Mouse (Mus musculus) midbrain, postnatal 0 days (tissue): ENCODE measurements at regions not wholly inside any gene's neighbourhood (a gene's known extent, or its start where the extent isn't known, plus 50 kb on each side); places are given as distances from the start of the nearest gene placed in this dataset.

ENCODE experiments used
- ATAC-seq: fragments of 200-750 bp; cut with Nextera tagmentation; 2 replicates; pipeline ENCODE4 v1.8.0; 2017; ENCODE audit warnings: moderate number of reproducible peaks, mild to moderate bottlenecking, moderate TSS enrichment, moderate library complexity; ENCODE audit not compliant: low FRiP score
- DNase-seq: peaks from one replicate; pipeline ENCODE4 v3.0.0-alpha.2; 2015; ENCODE audit warnings: low spot score
- H3K27ac ChIP-seq: fragments of 300-500 bp; sonication (generic); 2 replicates; pipeline ENCODE4 v1.5.1; 2014; ENCODE audit warnings: low read depth, mild to moderate bottlenecking, low read length, mixed read lengths
- H3K27me3 ChIP-seq: fragments of 300-500 bp; sonication (generic); 2 replicates; pipeline ENCODE4 v1.6.1; 2014; ENCODE audit warnings: low read length, control low read depth, mixed read lengths; ENCODE audit not compliant: insufficient read depth
- H3K36me3 ChIP-seq: fragments of 300-500 bp; sonication (generic); 2 replicates; pipeline ENCODE4 v1.6.1; 2014; ENCODE audit warnings: low read length, control low read depth, mixed read lengths; ENCODE audit not compliant: insufficient read depth
- H3K4me1 ChIP-seq: fragments of 300-500 bp; sonication (generic); 2 replicates; pipeline ENCODE4 v1.6.1; 2014; ENCODE audit warnings: mild to moderate bottlenecking, control low read depth, antibody characterized with exemption, low read length, mixed read lengths; ENCODE audit not compliant: insufficient read depth
- H3K4me2 ChIP-seq: fragments of 300-500 bp; sonication (generic); 2 replicates; pipeline ENCODE4 v1.6.1; 2014; ENCODE audit warnings: low read depth, mild to moderate bottlenecking, low read length, mixed read lengths; ENCODE audit not compliant: poor library complexity, severe bottlenecking
- H3K4me3 ChIP-seq: fragments of 300-500 bp; sonication (generic); 2 replicates; pipeline ENCODE4 v1.5.1; 2014; ENCODE audit warnings: low read depth, mild to moderate bottlenecking, low read length, moderate library complexity
- H3K9ac ChIP-seq: fragments of 300-500 bp; sonication (generic); replicated peaks from 2 replicates; pipeline ENCODE4 v1.6.1; 2014; ENCODE audit warnings: mild to moderate bottlenecking, low read length, moderate library complexity, mixed read lengths; ENCODE audit not compliant: poor library complexity, severe bottlenecking
- H3K9me3 ChIP-seq: fragments of 300-500 bp; sonication (generic); 2 replicates; pipeline ENCODE4 v1.6.1; 2016; ENCODE audit warnings: low read length, control low read depth
- CTCF ChIP-seq: IDR thresholded peaks from 2 replicates; pipeline ENCODE4 v1.5.1; 2016; ENCODE audit warnings: antibody characterized with exemption, mild to moderate bottlenecking
- WGBS: fragments of 180-500 bp; shearing (Covaris S2); extraction: QIAGEN DNeasy Blood & Tissue Kit; methylation state at CpG from one replicate; pipeline ENCODE4 v1.1.7; 2014; 5-methylcytosine and 5-hydroxymethylcytosine counted together

- Histone ChIP-seq H3K27me3 (no peaks in the 10 kb centered on the region), H3K36me3 (no peaks in the 10 kb centered on the region), H3K27ac (no peak overlapping the region), H3K9ac (no peak overlapping the region), H3K4me1 (no peaks in the 10 kb centered on the region), H3K4me2 (no peak overlapping the region), H3K9me3 (no peaks in the 10 kb centered on the region), H3K4me3 (no peak overlapping the region)
- 87% methylated on average over 4 of the region's 4 CpGs for WGBS
- ATAC-seq (no peak), DNase-seq (no peak)
- no peak for TF ChIP-seq CTCF
Measured at GRCm38 (mm10) chr11:20939644-20940043, 108.8 kb upstream of the Lgalsl start.

GRCm38 (mm10) chr11:20941546-20941945 is 110.7 kb upstream of the Lgalsl start:
- Histone ChIP-seq H3K27ac (no peak overlapping the region), H3K27me3 (no peaks in the 10 kb centered on the region), H3K4me1 (no peaks in the 10 kb centered on the region), H3K9ac (no peak overlapping the region), H3K4me2 (no peak overlapping the region), H3K4me3 (no peak overlapping the region), H3K36me3 (no peaks in the 10 kb centered on the region), H3K9me3 (no peaks in the 10 kb centered on the region)
- no peak for DNase-seq
- no peak for TF ChIP-seq CTCF
- ATAC-seq, result no peak
- WGBS, result 48% methylated on average over 4 of the region's 4 CpGs

GRCm38 (mm10) chr11:20955561-20955960 is 124.7 kb upstream of the Lgalsl start:
- ATAC-seq (no peak), DNase-seq (no peak)
- H3K27ac ChIP-seq, result no peak overlapping the region
- no peak for TF ChIP-seq CTCF
- no peak overlapping the region for H3K4me2 ChIP-seq
- WGBS, result 74% methylated on average over 8 of the region's 8 CpGs
- H3K27me3 ChIP-seq, result no peaks in the 10 kb centered on the region
- H3K9ac ChIP-seq, result no peak overlapping the region
- H3K36me3 ChIP-seq, result no peaks in the 10 kb centered on the region
- no peak overlapping the region for H3K4me3 ChIP-seq
- H3K9me3 ChIP-seq, result no peaks in the 10 kb centered on the region
- H3K4me1 ChIP-seq, result no peaks in the 10 kb centered on the region

GRCm38 (mm10) chr11:20957766-20958165 is 126.9 kb upstream of the Lgalsl start:
- Histone ChIP-seq H3K4me2 (no peak overlapping the region), H3K9ac (no peak overlapping the region), H3K9me3 (no peaks in the 10 kb centered on the region), H3K27me3 (no peaks in the 10 kb centered on the region), H3K4me3 (no peak overlapping the region), H3K27ac (no peak overlapping the region), H3K4me1 (no peaks in the 10 kb centered on the region), H3K36me3 (no peaks in the 10 kb centered on the region)
- TF ChIP-seq CTCF, result no peak
- no peak for ATAC-seq
- WGBS, result 44% methylated on average over 2 of the region's 2 CpGs
- no peak for DNase-seq

- ATAC-seq (no peak), DNase-seq (no peak)
- WGBS, result 21% methylated on average over 5 of the region's 5 CpGs
- Histone ChIP-seq H3K4me2 (no peak overlapping the region), H3K9ac (no peak overlapping the region), H3K27ac (no peak overlapping the region), H3K4me1 (no peaks in the 10 kb centered on the region), H3K9me3 (no peaks in the 10 kb centered on the region), H3K4me3 (no peak overlapping the region), H3K27me3 (no peaks in the 10 kb centered on the region), H3K36me3 (no peaks in the 10 kb centered on the region)
- no peak for TF ChIP-seq CTCF
Measured at GRCm38 (mm10) chr11:20958233-20958632, 127.4 kb upstream of the Lgalsl start.

GRCm38 (mm10) chr11:20960066-20960465 is 129.2 kb upstream of the Lgalsl start:
- Histone ChIP-seq H3K4me3 (no peak overlapping the region), H3K27me3 (no peaks in the 10 kb centered on the region), H3K4me1 (no peaks in the 10 kb centered on the region), H3K4me2 (no peak overlapping the region), H3K36me3 (no peaks in the 10 kb centered on the region), H3K9me3 (no peaks in the 10 kb centered on the region), H3K27ac (no peak overlapping the region), H3K9ac (no peak overlapping the region)
- ATAC-seq (no peak), DNase-seq (no peak)
- WGBS, result 50% methylated on average over 2 of the region's 2 CpGs
- TF ChIP-seq CTCF, result no peak
